In genomic region chr15:99074600-99075333, GRCm38 (mm10) we compare ENCODE assay signal across 1 mouse cellular context.
TF ChIP-seq lines count a peak whose summit lies in the region.

No protein-coding gene starts in this region.

TF ChIP-seq in CH12.LX, 34 proteins besides CTCF, POLR2A, EP300 and RAD21:
- TF ChIP-seq MAZ (IDR thresholded peaks at IDR 0.05; ENCODE audit: low read depth, low read length): peak; percentile 59
- peak; percentile 72 for TF ChIP-seq HCFC1 (IDR thresholded peaks at IDR 0.05; ENCODE audit: low read depth, low read length)
- TF ChIP-seq NRF1 (IDR thresholded peaks at IDR 0.05; ENCODE audit: low read depth, low read length): peak; percentile 48
- TF ChIP-seq KAT2A (IDR thresholded peaks at IDR 0.05; ENCODE audit: insufficient replicate concordance, low read length): peak; percentile 66; the same call in 1 of the 2 replicates
- no peak for TF ChIP-seq UBTF (IDR thresholded peaks at IDR 0.05; ENCODE audit: low read depth, low read length)
- TF ChIP-seq ELF1 (IDR thresholded peaks at IDR 0.05; ENCODE audit: low read depth, low read length): peak; percentile 70
- TF ChIP-seq CHD1 (IDR thresholded peaks at IDR 0.05; ENCODE audit: low read depth, low read length): peak; percentile 75; the same call in 1 of the 2 replicates
- peak; percentile 63 for TF ChIP-seq TCF12 (IDR thresholded peaks at IDR 0.05; ENCODE audit: low read depth, low read length)
- TF ChIP-seq NELFE (IDR thresholded peaks at IDR 0.05; ENCODE audit: low read depth, low read length): peak; percentile 84
- peak; percentile 83 for TF ChIP-seq MXI1 (IDR thresholded peaks at IDR 0.05; ENCODE audit: low read depth, low read length)
- TF ChIP-seq GABPA (IDR thresholded peaks at IDR 0.05; ENCODE audit: insufficient replicate concordance, low read depth, low read length): no peak
- peak; percentile 11; the same call in 1 of the 2 replicates for TF ChIP-seq MAX (IDR thresholded peaks at IDR 0.05; ENCODE audit: low read length)
- TF ChIP-seq USF2 (conservative IDR thresholded peaks at IDR 0.05; ENCODE audit: low read depth, low read length): no peak
- TF ChIP-seq SIN3A (IDR thresholded peaks at IDR 0.05; ENCODE audit: low read length): peak; percentile 98
- no peak for TF ChIP-seq BHLHE40 (IDR thresholded peaks at IDR 0.05; ENCODE audit: low read depth, low read length)
- peak; percentile 9; the same call in 1 of the 2 replicates for TF ChIP-seq IRF4 (IDR thresholded peaks at IDR 0.05; ENCODE audit: low read depth, low read length)
- no peak for TF ChIP-seq USF1 (IDR thresholded peaks at IDR 0.05; ENCODE audit: low read depth, low read length)
- 0 out of 2 replicates have a peak, but pooled peaks have one; percentile 42 for TF ChIP-seq E2F4 (IDR thresholded peaks at IDR 0.05; ENCODE audit: insufficient replicate concordance, low read depth, low read length)
- no peak for TF ChIP-seq SMC3 (IDR thresholded peaks at IDR 0.05; ENCODE audit: low read depth, low read length)
- TF ChIP-seq CHD2 (IDR thresholded peaks at IDR 0.05; ENCODE audit: low read length): peak; percentile 99
- 0 out of 2 replicates have a peak, but pooled peaks have one; percentile 39 for TF ChIP-seq MYC (IDR thresholded peaks at IDR 0.05; ENCODE audit: low read depth, low read length)
- peak; percentile 86 for TF ChIP-seq POLR2AphosphoS2 (IDR thresholded peaks at IDR 0.05; ENCODE audit: low read depth, low read length)
- TF ChIP-seq TBP (conservative IDR thresholded peaks at IDR 0.05; ENCODE audit: low read depth, low read length): peak; percentile 58
- peak; percentile 92 for TF ChIP-seq ZMIZ1 (IDR thresholded peaks at IDR 0.05; ENCODE audit: low read depth, low read length)
